Mouse (Mus musculus) embryonic facial prominence, embryonic 11.5 days (tissue): ENCODE data around the gene Rapgef2. TPM values are rescaled to one million over a fixed set of nuclear protein-coding genes. Genes with fewer than 3 reads are reported as not detected.
A peak's percentile ranks its signal among the peaks of the same experiment; 100 is the strongest.
"Not testable (repeated sequence)": the region's sequence is repeated elsewhere in the genome, so short reads cannot be mapped to it uniquely, and the experiment has no call there.

Source experiments
- ATAC-seq: fragments of 200-750 bp; cut with Nextera tagmentation; replicated peaks from 2 replicates; pipeline ENCODE4 v1.8.0; 2017; ENCODE audit warnings: low read depth; ENCODE audit not compliant: insufficient number of reproducible peaks, low FRiP score, low TSS enrichment
- DNase-seq: peaks from one replicate; pipeline ENCODE4 v3.0.0-alpha.2; 2015; ENCODE audit warnings: low spot score
- H3K27ac ChIP-seq: fragments of 300-500 bp; sonication (generic); replicated peaks from 2 replicates; pipeline ENCODE4 v1.5.1; 2014; ENCODE audit warnings: mild to moderate bottlenecking, low read depth, low read length, control low read depth
- H3K27me3 ChIP-seq: fragments of 300-500 bp; sonication (generic); 2 replicates; pipeline ENCODE4 v1.6.1; 2014; ENCODE audit warnings: mild to moderate bottlenecking, low read length, moderate library complexity, mixed read lengths; ENCODE audit not compliant: control insufficient read depth, insufficient read depth
- H3K36me3 ChIP-seq: fragments of 300-500 bp; sonication (generic); replicated peaks from 2 replicates; pipeline ENCODE4 v1.6.1; 2014; ENCODE audit warnings: low read depth, mild to moderate bottlenecking, low read length, moderate library complexity, mixed read lengths; ENCODE audit not compliant: control insufficient read depth, insufficient read depth
- H3K4me1 ChIP-seq: fragments of 300-500 bp; sonication (generic); 2 replicates; pipeline ENCODE4 v1.6.1; 2014; ENCODE audit warnings: low read length, mixed read lengths; ENCODE audit not compliant: control insufficient read depth, insufficient read depth
- H3K4me2 ChIP-seq: fragments of 300-500 bp; sonication (generic); 2 replicates; pipeline ENCODE4 v1.6.1; 2014; ENCODE audit warnings: low read depth, mild to moderate bottlenecking, control low read depth, low read length, moderate library complexity
- H3K4me3 ChIP-seq: fragments of 300-500 bp; sonication (generic); 2 replicates; pipeline ENCODE4 v1.5.1; 2014; ENCODE audit warnings: low read depth, low read length, control low read depth
- H3K9ac ChIP-seq: fragments of 300-500 bp; sonication (generic); replicated peaks from 2 replicates; pipeline ENCODE4 v1.6.1; 2014; ENCODE audit warnings: mild to moderate bottlenecking, control low read depth, low read length
- H3K9me3 ChIP-seq: fragments of 300-500 bp; sonication (generic); replicated peaks from 2 replicates; pipeline ENCODE4 v1.6.1; 2016; ENCODE audit warnings: mild to moderate bottlenecking, low read length, inconsistent platforms, mixed read lengths; ENCODE audit not compliant: control insufficient read depth
- WGBS: fragments of 180-500 bp; shearing (Covaris S2); extraction: QIAGEN DNeasy Blood & Tissue Kit; methylation state at CpG from one replicate; pipeline ENCODE4 v1.1.7; 2014; 5-methylcytosine and 5-hydroxymethylcytosine counted together
- polyA plus RNA-seq: library from polyadenylated mRNA; unstranded; fragments of >200 nt; fragmentation: Nextera tagmentation; extraction: Ambion mirVana; gene quantifications from 2 replicates; pipeline ENCODE4 v1.2.1, GENCODE M21; 2014

The Rapgef2 gene
- polyA plus RNA-seq, 1 experiment from 2014 or later: 6.8 TPM

DNA sequence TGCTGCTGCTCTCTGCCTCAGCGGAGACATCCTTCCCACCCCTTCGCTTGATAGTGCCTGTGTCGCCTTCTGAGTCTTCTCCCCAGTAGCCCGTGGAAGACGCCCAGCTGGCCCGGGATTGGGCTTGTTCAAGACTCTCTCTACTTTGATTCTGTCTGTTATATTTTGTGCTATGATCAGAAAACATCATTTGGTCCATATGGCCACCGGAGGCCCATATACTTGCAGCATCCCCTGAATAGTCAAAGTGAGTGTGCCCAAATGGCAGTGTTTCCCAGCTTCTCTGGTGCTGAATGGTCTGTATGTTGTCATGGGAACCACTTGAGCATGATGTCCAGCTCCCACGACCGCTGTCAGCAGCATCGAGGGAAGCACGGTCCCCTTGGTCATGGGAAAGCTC lies 217.3 kb downstream of the Rapgef2 start:
- H3K36me3 ChIP-seq: no peaks in the 10 kb centered on the region; the same call in none of the 2 replicates

DNA sequence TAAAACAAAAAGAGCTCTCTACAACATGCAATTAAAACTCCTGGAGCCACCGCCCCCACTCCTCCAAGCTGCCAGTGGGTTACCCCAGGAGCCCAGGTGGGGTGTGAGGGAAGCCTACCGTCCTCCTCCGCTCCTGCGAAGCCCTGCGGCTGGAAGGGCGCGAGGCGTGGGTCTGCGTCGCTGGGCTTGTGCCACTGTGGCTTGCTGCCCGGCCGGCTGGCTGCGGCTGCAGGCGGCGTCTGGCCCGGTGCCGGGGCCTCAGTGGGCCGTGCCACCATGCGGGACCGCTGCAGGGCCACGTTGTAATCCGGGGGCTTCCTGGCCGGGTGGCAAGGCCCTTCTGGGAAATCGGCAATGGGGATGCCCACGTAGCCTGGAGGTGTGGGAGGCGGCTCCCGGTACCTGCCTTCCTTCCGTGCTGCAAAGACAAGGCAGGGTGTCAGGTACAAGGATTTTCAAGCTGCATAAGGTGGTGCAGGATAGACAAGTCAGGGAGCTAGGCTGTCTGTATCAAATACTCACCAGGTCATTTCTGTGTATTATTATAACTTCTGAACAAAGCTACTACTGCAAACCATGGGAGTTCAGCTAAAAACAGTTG lies 219.8 kb downstream of the Rapgef2 start:
- no peak overlapping the region for H3K4me3 ChIP-seq
- ATAC-seq (no peak), DNase-seq (no peak)
- H3K27ac ChIP-seq: no peak overlapping the region
- H3K4me1 ChIP-seq: no peaks in the 10 kb centered on the region
- H3K36me3 ChIP-seq: no peaks in the 10 kb centered on the region; the same call in none of the 2 replicates
- no peaks in the 10 kb centered on the region for H3K9me3 ChIP-seq
- WGBS: 85% methylated on average over 28 of the region's 28 CpGs
- H3K9ac ChIP-seq: no peak overlapping the region
- no peak overlapping the region for H3K4me2 ChIP-seq
- no peaks in the 10 kb centered on the region for H3K27me3 ChIP-seq

More for the DNA sequence above, 217.3 kb downstream of the Rapgef2 start:
- H3K4me1 ChIP-seq: no peaks in the 10 kb centered on the region
- H3K27me3 ChIP-seq: no peaks in the 10 kb centered on the region
- ATAC-seq (no peak), DNase-seq (no peak)
- 95% methylated on average over 11 of the region's 11 CpGs for WGBS
- no peak overlapping the region for H3K4me3 ChIP-seq
- H3K4me2 ChIP-seq: no peak overlapping the region
- no peaks in the 10 kb centered on the region for H3K9me3 ChIP-seq
- no peak overlapping the region for H3K27ac ChIP-seq
- no peak overlapping the region for H3K9ac ChIP-seq

DNA sequence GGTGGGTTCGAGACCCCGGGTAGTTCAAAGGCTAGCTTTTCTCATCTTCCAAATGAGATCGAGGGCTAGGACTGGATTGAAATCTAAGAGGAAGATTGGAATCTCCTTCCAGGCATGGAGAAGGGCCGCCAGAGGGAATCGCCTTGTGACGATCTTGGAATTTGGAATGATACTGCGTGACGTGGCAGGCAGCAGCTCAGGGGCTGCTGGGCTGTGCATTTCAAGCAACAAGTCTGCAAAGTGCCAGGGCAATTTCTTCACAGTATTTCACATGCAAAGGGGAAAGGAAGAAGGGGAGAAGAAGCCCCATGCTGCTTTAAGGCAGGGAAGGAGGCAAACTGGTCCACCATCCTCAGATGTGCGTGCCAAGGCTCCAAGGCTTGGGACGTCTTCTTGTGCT lies 222.2 kb downstream of the Rapgef2 start:
- Histone ChIP-seq H3K9ac (no peak overlapping the region), H3K4me1 (no peaks in the 10 kb centered on the region), H3K27ac (no peak overlapping the region), H3K4me3 (no peak overlapping the region), H3K27me3 (no peaks in the 10 kb centered on the region), H3K4me2 (no peak overlapping the region), H3K9me3 (no peaks in the 10 kb centered on the region), H3K36me3 (no peaks in the 10 kb centered on the region; the same call in none of the 2 replicates)
- no peak for DNase-seq
- 88% methylated on average over 10 of the region's 10 CpGs for WGBS
- ATAC-seq: no peak

DNA sequence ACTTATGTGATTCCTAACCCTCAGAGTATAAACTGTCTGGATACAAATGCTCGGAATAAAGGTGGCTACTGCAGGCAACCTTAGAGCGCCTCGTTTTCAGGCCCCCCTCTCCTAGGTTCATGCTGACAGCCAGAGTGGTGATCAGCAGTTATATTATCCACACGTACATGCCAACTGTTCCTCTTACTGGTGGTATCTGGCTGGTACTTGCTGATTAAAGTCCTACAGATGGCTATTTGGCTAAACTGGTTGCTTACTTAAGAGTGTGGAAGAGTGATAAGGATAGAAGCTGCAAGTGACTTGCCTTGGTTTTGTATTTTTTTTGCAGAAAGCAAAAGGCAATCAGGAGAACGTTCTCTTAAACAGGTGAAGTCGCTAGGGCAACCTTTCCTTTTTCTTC lies 224.9 kb downstream of the Rapgef2 start:
- 85% methylated on average over 6 of the region's 6 CpGs for WGBS
- H3K36me3 ChIP-seq: no peaks in the 10 kb centered on the region; the same call in none of the 2 replicates
- no peaks in the 10 kb centered on the region for H3K9me3 ChIP-seq
- H3K27me3 ChIP-seq: no peaks in the 10 kb centered on the region
- no peak overlapping the region for H3K9ac ChIP-seq
- no peak overlapping the region for H3K4me2 ChIP-seq
- no peak overlapping the region for H3K4me3 ChIP-seq
- H3K4me1 ChIP-seq: no peaks in the 10 kb centered on the region
- no peak for ATAC-seq
- DNase-seq: no peak
- no peak overlapping the region for H3K27ac ChIP-seq

DNA sequence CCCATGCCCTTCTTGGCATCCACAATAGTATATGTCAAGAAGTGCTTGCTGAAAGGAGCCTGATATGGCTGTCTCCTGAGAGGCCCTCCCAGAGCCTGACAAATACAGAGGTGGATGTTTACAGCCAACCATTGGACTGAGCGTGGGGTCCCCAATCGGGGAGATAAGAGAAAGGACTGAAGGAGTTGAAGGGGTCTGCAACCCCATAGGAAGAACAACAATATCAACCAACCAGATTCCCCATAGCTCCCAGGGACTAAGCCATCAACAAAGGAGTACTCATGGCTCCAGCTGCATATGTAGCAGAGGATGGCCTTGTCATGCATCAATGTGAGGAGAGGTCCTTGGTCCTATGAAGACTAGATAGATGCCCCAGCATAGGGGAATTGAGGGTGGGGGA lies 227.8 kb downstream of the Rapgef2 start:
- not testable (repeated sequence) for H3K27me3 ChIP-seq, H3K9me3 ChIP-seq, DNase-seq, H3K4me3 ChIP-seq, H3K4me1 ChIP-seq, H3K9ac ChIP-seq, H3K36me3 ChIP-seq, H3K4me2 ChIP-seq, H3K27ac ChIP-seq, ATAC-seq
- WGBS: 94% methylated on average over 2 of the region's 2 CpGs

DNA sequence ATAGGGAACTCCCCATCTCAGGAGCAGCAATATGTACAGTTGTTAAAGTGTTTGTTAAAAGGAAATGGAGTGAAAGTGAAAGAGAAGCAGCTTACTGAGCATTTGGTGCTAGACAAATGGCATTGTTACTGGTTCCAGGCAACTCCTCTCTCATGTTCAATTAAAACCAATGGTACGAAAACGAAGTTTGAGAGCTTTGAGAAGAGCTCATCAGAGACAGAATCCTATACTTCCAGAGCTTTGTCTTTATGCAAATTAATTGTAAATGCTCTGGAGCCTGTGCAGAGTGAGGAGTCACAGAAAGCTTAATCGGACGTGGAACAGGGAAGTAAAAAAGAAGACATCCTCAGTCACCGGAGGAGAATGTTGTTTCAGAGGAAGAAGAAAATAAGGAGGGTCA lies 241.1 kb downstream of the Rapgef2 start:
- ATAC-seq (no peak), DNase-seq (no peak)
- Histone ChIP-seq H3K9ac (no peak overlapping the region), H3K4me3 (no peak overlapping the region), H3K9me3 (no peaks in the 10 kb centered on the region), H3K4me2 (no peak overlapping the region), H3K27me3 (no peaks in the 10 kb centered on the region), H3K36me3 (no peaks in the 10 kb centered on the region), H3K4me1 (no peaks in the 10 kb centered on the region), H3K27ac (no peak overlapping the region)
- 82% methylated on average over 5 of the region's 5 CpGs for WGBS

DNA sequence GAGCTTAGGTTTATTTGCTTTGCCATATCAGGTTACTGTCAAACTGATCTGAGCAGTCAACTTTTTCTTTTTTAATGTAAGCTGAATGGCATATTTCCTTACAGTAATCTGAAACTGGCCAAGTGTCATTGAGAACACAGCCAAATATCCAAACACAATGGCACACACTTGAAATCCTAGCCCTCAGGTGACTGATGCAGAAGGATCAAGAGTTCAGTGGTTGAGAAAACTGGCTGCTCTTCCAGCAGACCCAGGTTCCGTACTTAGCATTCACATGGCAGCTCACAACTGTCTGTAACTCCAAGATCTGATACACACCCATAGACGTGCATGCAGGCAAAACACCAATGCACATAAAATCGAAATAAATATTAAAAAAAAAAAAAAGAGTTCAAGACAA lies 243.3 kb downstream of the Rapgef2 start:
- Histone ChIP-seq H3K36me3 (no peaks in the 10 kb centered on the region), H3K27me3 (no peaks in the 10 kb centered on the region), H3K4me2 (no peak overlapping the region), H3K4me3 (no peak overlapping the region), H3K4me1 (no peaks in the 10 kb centered on the region), H3K9me3 (no peaks in the 10 kb centered on the region), H3K9ac (no peak overlapping the region), H3K27ac (no peak overlapping the region)
- 64% methylated on average over 3 of the region's 3 CpGs for WGBS
- DNase-seq: peak; percentile 6
- no peak for ATAC-seq

DNA sequence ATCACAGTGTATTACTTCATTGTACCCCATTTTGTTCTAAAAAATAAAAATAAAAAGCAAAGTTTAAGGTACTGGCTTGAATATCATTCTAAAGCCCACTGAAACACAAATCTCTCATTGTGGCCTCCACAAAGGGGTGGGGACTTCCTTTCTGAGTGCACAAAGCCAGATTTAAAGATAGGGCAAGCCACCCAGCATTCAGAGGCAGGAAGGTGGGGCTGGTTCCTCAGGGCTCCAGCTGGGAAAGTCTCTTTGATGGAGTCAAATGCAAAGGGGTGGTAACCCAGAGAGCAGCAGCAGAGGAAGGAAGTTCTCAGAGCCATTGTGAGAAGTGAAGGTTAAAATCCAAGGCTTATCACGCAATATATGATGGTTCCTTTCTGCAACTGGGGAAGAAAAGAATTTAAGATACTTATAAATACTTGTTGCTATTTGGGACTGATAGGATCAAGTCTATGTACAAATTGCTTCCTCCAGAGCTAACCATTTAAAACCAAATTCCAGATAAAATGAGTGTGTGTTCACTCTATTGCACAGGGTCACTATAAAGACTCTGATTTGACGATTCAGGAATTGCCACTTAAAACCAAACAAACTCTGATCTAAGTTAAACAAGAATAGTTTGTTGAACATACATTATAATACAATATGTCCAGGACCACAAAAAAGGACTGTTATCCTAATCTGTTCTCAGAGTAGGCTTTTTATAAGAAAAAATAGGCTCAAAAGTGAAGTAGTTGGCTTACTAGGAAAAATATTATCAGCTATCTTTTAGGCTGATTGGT lies 246.5 kb downstream of the Rapgef2 start:
- no peak overlapping the region for H3K9ac ChIP-seq
- WGBS: 50% methylated on average over 2 of the region's 2 CpGs

More for the DNA sequence above, 246.5 kb downstream of the Rapgef2 start:
- Histone ChIP-seq H3K4me1 (no peaks in the 10 kb centered on the region), H3K9me3 (no peaks in the 10 kb centered on the region), H3K27ac (no peak overlapping the region), H3K4me2 (no peak overlapping the region), H3K4me3 (no peak overlapping the region), H3K27me3 (no peaks in the 10 kb centered on the region), H3K36me3 (no peaks in the 10 kb centered on the region)
- ATAC-seq (no peak), DNase-seq (no peak)
